In genomic region chr1:52233143-52233713, GRCm38 (mm10) we compare ENCODE assay signal across 8 mouse cellular contexts. TPM values are rescaled to one million over a fixed set of nuclear protein-coding genes. Genes with fewer than 3 reads are reported as not detected.
DNase-seq lines count a peak whose midpoint lies in the region; ATAC-seq and TF ChIP-seq lines count a peak whose summit lies in the region.

Gls (minus strand) TSS chr1:52233232.

- peaks cover 20% of the 10 kb centered on the region for H3K4me1 ChIP-seq in hindbrain, embryonic 10.5 days (replicated peaks)
- H3K4me1 ChIP-seq in lung, postnatal 0 days (ENCODE audit: insufficient read depth, low read depth, low read length) = peaks cover 3% of the 10 kb centered on the region; the same call in 1 of the 2 replicates

- no peak for TF ChIP-seq EP300 in lung, postnatal 0 days (IDR thresholded peaks at IDR 0.05)

- H3K4me3 ChIP-seq in hindbrain, embryonic 10.5 days = peak within 1 kb of the TSS; percentile 91
- H3K4me3 ChIP-seq in lung, postnatal 0 days (ENCODE audit: low read depth, low read length) = peak within 1 kb of the TSS; percentile 94

- peak; percentile 92 for ATAC-seq in frontal cortex, adult (ENCODE audit: low TSS enrichment)
- peak; percentile 98 for ATAC-seq in lung, postnatal 0 days

- TF ChIP-seq CTCF in lung, postnatal 0 days (IDR thresholded peaks at IDR 0.05) = 0 out of 2 replicates have a peak, but pooled peaks have one; percentile 1

- WGBS in hindbrain, embryonic 10.5 days = under 1% methylated on average over 46 of the region's 46 CpGs
- under 1% methylated on average over 36 of the region's 46 CpGs for WGBS in lung, postnatal 0 days

- H3K9me3 ChIP-seq in hindbrain, embryonic 10.5 days = no peaks in the 10 kb centered on the region
- no peaks in the 10 kb centered on the region for H3K9me3 ChIP-seq in lung, postnatal 0 days (ENCODE audit: low read length)

- peak within 1 kb of the TSS; percentile 96 for H3K27ac ChIP-seq in hindbrain, embryonic 10.5 days
- peak within 1 kb of the TSS; percentile 93 for H3K27ac ChIP-seq in lung, postnatal 0 days (ENCODE audit: low read length)

- H3K27me3 ChIP-seq in hindbrain, embryonic 10.5 days (ENCODE audit: insufficient read depth, poor library complexity, severe bottlenecking) = peaks cover 5% of the 10 kb centered on the region; the same call in 1 of the 2 replicates
- H3K27me3 ChIP-seq in lung, postnatal 0 days (replicated peaks; ENCODE audit: insufficient read depth, low read length) = no peaks in the 10 kb centered on the region

- H3K9ac ChIP-seq in lung, postnatal 0 days (replicated peaks; ENCODE audit: low read depth) = peak within 1 kb of the TSS; percentile 82

- peak; percentile 96 for DNase-seq in MN1 (ENCODE audit: low spot score)
- peak; percentile 99 for DNase-seq in cerebellum, adult 9-10 months
- peak; percentile 95 for DNase-seq in hindbrain, embryonic 10.5 days (ENCODE audit: low spot score)
- DNase-seq in layer of hippocampus, adult 9-11 months = peak; percentile 98
- peak; percentile 99 for DNase-seq in lung, postnatal 0 days (ENCODE audit: low spot score)
- DNase-seq in ovary, postnatal 14 days (ENCODE audit: low spot score) = peak; percentile 91
- DNase-seq in thymus, postnatal 14 days = peak; percentile 97

- no peaks in the 10 kb centered on the region for H3K36me3 ChIP-seq in hindbrain, embryonic 10.5 days
- H3K36me3 ChIP-seq in lung, postnatal 0 days (ENCODE audit: insufficient read depth, low read length) = no peaks in the 10 kb centered on the region

- H3K4me2 ChIP-seq in lung, postnatal 0 days (replicated peaks; ENCODE audit: low read depth, low read length) = peak within 1 kb of the TSS; percentile 89

RNA-seq across cellular contexts. Expression of gene Gls, which starts in this region (rescaled TPM):
- polyA plus RNA-seq in hindbrain, embryonic 10.5 days (2016; fragmentation: Nextera tagmentation; extraction: Ambion mirVana) = 14.2 and 17.4 TPM in 2 replicates
- 13.0 and 15.9 TPM in 2 replicates for polyA plus RNA-seq in lung, postnatal 0 days (2015; fragmentation: Nextera tagmentation; extraction: Ambion mirVana)

Comparison
In these comparisons a context has a peak if more than half of its experiments do, and no peak if none do; other contexts are left out.
1. Peak in every context shown above with its lines: DNase-seq, ATAC-seq, H3K4me3 ChIP-seq and H3K27ac ChIP-seq.